ENCODE assay signal across 8 mouse cellular contexts in the genomic region with DNA sequence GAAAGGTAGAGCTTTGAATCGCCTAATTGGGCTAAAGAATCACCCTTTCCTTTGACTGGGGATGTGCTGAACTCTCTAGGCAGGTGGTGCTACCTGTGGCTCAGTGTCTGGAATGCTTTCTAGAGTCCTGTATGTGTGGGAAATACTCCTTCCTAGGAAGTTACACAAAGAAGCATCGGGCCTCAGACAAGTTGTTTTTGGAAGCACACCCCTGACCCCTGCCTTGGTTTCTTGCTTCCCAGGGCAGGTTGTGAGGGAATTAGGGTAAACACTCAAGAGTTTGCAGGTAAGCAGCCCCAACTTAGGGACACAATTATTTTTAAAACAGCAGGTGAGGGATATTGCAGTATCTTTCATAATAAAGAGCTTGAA. TPM values are rescaled to one million over a fixed set of nuclear protein-coding genes. Genes with fewer than 3 reads are reported as not detected.
DNase-seq lines count a peak whose midpoint lies in the region; ATAC-seq and TF ChIP-seq lines count a peak whose summit lies in the region.

No protein-coding gene starts in this region.

- no peak for TF ChIP-seq POLR2A in cortical plate, adult 2 months (IDR thresholded peaks at IDR 0.05; ENCODE audit: extremely low read depth, insufficient read depth, low read length)

- ATAC-seq in kidney, embryonic 16.5 days (ENCODE audit: low FRiP score, low TSS enrichment), result no peak
- no peak for ATAC-seq in hindbrain, embryonic 15.5 days (ENCODE audit: low FRiP score, low read depth)
- no peak for ATAC-seq in midbrain, embryonic 16.5 days
- ATAC-seq in erythroid progenitor cell, adult 5-6 weeks (replicated peaks; ENCODE audit: low FRiP score, poor library complexity, severe bottlenecking), result no peak

- peak overlapping the region; percentile 84 for H3K4me2 ChIP-seq in kidney, embryonic 16.5 days (replicated peaks; ENCODE audit: low read depth, low read length)
- H3K4me2 ChIP-seq in hindbrain, embryonic 15.5 days, result peak overlapping the region; percentile 89
- H3K4me2 ChIP-seq in midbrain, embryonic 16.5 days (ENCODE audit: low read length), result peak overlapping the region; percentile 79

- H3K36me3 ChIP-seq in kidney, embryonic 16.5 days (ENCODE audit: insufficient read depth, low read length), result peaks cover 39% of the 10 kb centered on the region
- H3K36me3 ChIP-seq in hindbrain, embryonic 15.5 days, result peaks cover 44% of the 10 kb centered on the region
- peaks cover 17% of the 10 kb centered on the region for H3K36me3 ChIP-seq in midbrain, embryonic 16.5 days (ENCODE audit: control insufficient read depth, insufficient read depth, low read length)

- TF ChIP-seq CTCF in cortical plate, adult 2 months (IDR thresholded peaks at IDR 0.05; ENCODE audit: extremely low read depth, insufficient read depth, low read length), result no peak

- peaks cover 17% of the 10 kb centered on the region for H3K4me1 ChIP-seq in kidney, embryonic 16.5 days (ENCODE audit: insufficient read depth, low read length)
- peaks cover 7% of the 10 kb centered on the region for H3K4me1 ChIP-seq in cortical plate, adult 2 months (ENCODE audit: control insufficient read depth, insufficient read depth, low read length)
- peaks cover 24% of the 10 kb centered on the region for H3K4me1 ChIP-seq in hindbrain, embryonic 15.5 days (replicated peaks)
- peaks cover 16% of the 10 kb centered on the region for H3K4me1 ChIP-seq in midbrain, embryonic 16.5 days (ENCODE audit: control insufficient read depth, insufficient read depth, low read length)

- H3K27ac ChIP-seq in kidney, embryonic 16.5 days (ENCODE audit: low read length), result peak overlapping the region; percentile 90
- H3K27ac ChIP-seq in cortical plate, adult 2 months (ENCODE audit: insufficient read depth, low read length), result no peak overlapping the region
- 0 out of 2 replicates have a peak overlapping the region, but pooled peaks have one; percentile 88 for H3K27ac ChIP-seq in hindbrain, embryonic 15.5 days (replicated peaks)
- H3K27ac ChIP-seq in midbrain, embryonic 16.5 days (ENCODE audit: low read length), result no peak overlapping the region

- H3K27me3 ChIP-seq in kidney, embryonic 16.5 days (ENCODE audit: insufficient read depth, low read length), result no peaks in the 10 kb centered on the region
- H3K27me3 ChIP-seq in hindbrain, embryonic 15.5 days, result no peaks in the 10 kb centered on the region
- H3K27me3 ChIP-seq in midbrain, embryonic 16.5 days (ENCODE audit: control insufficient read depth, insufficient read depth, low read depth, low read length), result no peaks in the 10 kb centered on the region

- peak overlapping the region; percentile 95 for H3K9ac ChIP-seq in kidney, embryonic 16.5 days (replicated peaks; ENCODE audit: low read length)
- peak overlapping the region; percentile 87 for H3K9ac ChIP-seq in hindbrain, embryonic 15.5 days
- H3K9ac ChIP-seq in midbrain, embryonic 16.5 days (ENCODE audit: low read depth, low read length), result peak overlapping the region; percentile 80

- WGBS in kidney, embryonic 16.5 days, result 8% methylated on average over 2 of the region's 2 CpGs
- 20% methylated on average over 2 of the region's 2 CpGs for WGBS in hindbrain, embryonic 15.5 days
- 25% methylated on average over 2 of the region's 2 CpGs for WGBS in midbrain, embryonic 16.5 days

- H3K9me3 ChIP-seq in kidney, embryonic 16.5 days (ENCODE audit: low read length), result no peaks in the 10 kb centered on the region
- no peaks in the 10 kb centered on the region for H3K9me3 ChIP-seq in hindbrain, embryonic 15.5 days
- H3K9me3 ChIP-seq in midbrain, embryonic 16.5 days (replicated peaks; ENCODE audit: control insufficient read depth, low read length, poor library complexity, severe bottlenecking), result no peaks in the 10 kb centered on the region

- peak overlapping the region; percentile 87 for H3K4me3 ChIP-seq in kidney, embryonic 16.5 days (ENCODE audit: low read length)
- peak overlapping the region; percentile 79 for H3K4me3 ChIP-seq in cortical plate, adult 2 months (ENCODE audit: insufficient read depth, low read length)
- H3K4me3 ChIP-seq in hindbrain, embryonic 15.5 days, result peak overlapping the region; percentile 85
- peak overlapping the region; percentile 67 for H3K4me3 ChIP-seq in midbrain, embryonic 16.5 days (ENCODE audit: low read depth, low read length)

- no peak for DNase-seq in kidney, adult 11 months
- no peak for DNase-seq in layer of hippocampus, postnatal 36 days
- DNase-seq in kidney, postnatal 14 days, result no peak

RNA-seq across cellular contexts. Expression of a gene that starts 1.2 kb away (rescaled TPM):
- 24.8 and 33.7 TPM in 2 replicates for polyA plus RNA-seq in kidney, embryonic 16.5 days (2015; fragmentation: Nextera tagmentation; extraction: Ambion mirVana)
- polyA plus RNA-seq in cortical plate, adult 2 months (2012; rRNA removed), result 45.7 and 48.8 TPM in 2 replicates
- polyA plus RNA-seq in hindbrain, embryonic 15.5 days (2015; fragmentation: Nextera tagmentation; extraction: Ambion mirVana), result 21.9 and 25.6 TPM in 2 replicates
- polyA plus RNA-seq in midbrain, embryonic 16.5 days (2015; fragmentation: Nextera tagmentation; extraction: Ambion mirVana), result 21.5 and 24.6 TPM in 2 replicates
- total RNA-seq in layer of hippocampus, postnatal 36 days (2021), result 10 to 100 TPM; 34.5 to 41.3 TPM
- total RNA-seq in erythroid progenitor cell, adult 5-6 weeks (2015; ENCODE audit: low replicate concordance), result 10.8 and 14.3 TPM in 2 replicates
- 5.3 and 16.5 TPM in 2 replicates for total RNA-seq in erythroid progenitor cell, adult 5-6 weeks (2017; ENCODE audit: low replicate concordance)

RNA-seq across cellular contexts. Expression of a gene that starts 7.2 kb away (rescaled TPM):
- 108 and 114 TPM in 2 replicates for polyA plus RNA-seq in kidney, embryonic 16.5 days (2015; fragmentation: Nextera tagmentation; extraction: Ambion mirVana)
- polyA plus RNA-seq in cortical plate, adult 2 months (2012; rRNA removed), result 32.4 and 34.5 TPM in 2 replicates
- 52.1 and 53.1 TPM in 2 replicates for polyA plus RNA-seq in hindbrain, embryonic 15.5 days (2015; fragmentation: Nextera tagmentation; extraction: Ambion mirVana)
- 43.0 and 46.8 TPM in 2 replicates for polyA plus RNA-seq in midbrain, embryonic 16.5 days (2015; fragmentation: Nextera tagmentation; extraction: Ambion mirVana)
- total RNA-seq in layer of hippocampus, postnatal 36 days (2021), result 10 to 100 TPM; 44.9 to 47.2 TPM
- total RNA-seq in erythroid progenitor cell, adult 5-6 weeks (2015; ENCODE audit: low replicate concordance), result 2.1 and 5.0 TPM in 2 replicates
- 2.2 and 7.4 TPM in 2 replicates for total RNA-seq in erythroid progenitor cell, adult 5-6 weeks (2017; ENCODE audit: low replicate concordance)

RNA-seq across cellular contexts. Expression of a gene that starts 9.8 kb away (rescaled TPM):
- polyA plus RNA-seq in kidney, embryonic 16.5 days (2015; fragmentation: Nextera tagmentation; extraction: Ambion mirVana), result 3.7 and 4.7 TPM in 2 replicates
- 40.4 and 47.3 TPM in 2 replicates for polyA plus RNA-seq in cortical plate, adult 2 months (2012; rRNA removed)
- 7.7 and 8.8 TPM in 2 replicates for polyA plus RNA-seq in hindbrain, embryonic 15.5 days (2015; fragmentation: Nextera tagmentation; extraction: Ambion mirVana)
- 7.8 and 8.5 TPM in 2 replicates for polyA plus RNA-seq in midbrain, embryonic 16.5 days (2015; fragmentation: Nextera tagmentation; extraction: Ambion mirVana)
- total RNA-seq in layer of hippocampus, postnatal 36 days (2021), result 10 to 100 TPM; 30.5 to 31.8 TPM
- total RNA-seq in erythroid progenitor cell, adult 5-6 weeks (2015; ENCODE audit: low replicate concordance), result 13.3 and 40.2 TPM in 2 replicates
- total RNA-seq in erythroid progenitor cell, adult 5-6 weeks (2017; ENCODE audit: low replicate concordance), result 3.2 and 13.5 TPM in 2 replicates

RNA-seq across cellular contexts. Expression of a gene that starts 11.9 kb away (rescaled TPM):
- polyA plus RNA-seq in kidney, embryonic 16.5 days (2015; fragmentation: Nextera tagmentation; extraction: Ambion mirVana), result 6.5 and 6.8 TPM in 2 replicates
- 0.27 and 0.49 TPM in 2 replicates for polyA plus RNA-seq in cortical plate, adult 2 months (2012; rRNA removed)
- polyA plus RNA-seq in hindbrain, embryonic 15.5 days (2015; fragmentation: Nextera tagmentation; extraction: Ambion mirVana), result 2.2 and 3.1 TPM in 2 replicates
- polyA plus RNA-seq in midbrain, embryonic 16.5 days (2015; fragmentation: Nextera tagmentation; extraction: Ambion mirVana), result 1.1 and 2.2 TPM in 2 replicates
- under 1 TPM in 1 of 2 experiments, not detected in 1; 0.40 TPM for total RNA-seq in layer of hippocampus, postnatal 36 days (2021)
- total RNA-seq in erythroid progenitor cell, adult 5-6 weeks (2015; ENCODE audit: low replicate concordance), result not detected in 2 replicates
- total RNA-seq in erythroid progenitor cell, adult 5-6 weeks (2017; ENCODE audit: low replicate concordance), result not detected in 2 replicates

RNA-seq across cellular contexts. Expression of a gene that starts 23.8 kb away (rescaled TPM):
- 103 and 105 TPM in 2 replicates for polyA plus RNA-seq in kidney, embryonic 16.5 days (2015; fragmentation: Nextera tagmentation; extraction: Ambion mirVana)
- polyA plus RNA-seq in cortical plate, adult 2 months (2012; rRNA removed), result 59.2 and 61.0 TPM in 2 replicates
- 90.2 and 96.2 TPM in 2 replicates for polyA plus RNA-seq in hindbrain, embryonic 15.5 days (2015; fragmentation: Nextera tagmentation; extraction: Ambion mirVana)
- polyA plus RNA-seq in midbrain, embryonic 16.5 days (2015; fragmentation: Nextera tagmentation; extraction: Ambion mirVana), result 87.6 and 100 TPM in 2 replicates
- total RNA-seq in layer of hippocampus, postnatal 36 days (2021), result 10 to 100 TPM; 46.0 to 47.2 TPM
- total RNA-seq in erythroid progenitor cell, adult 5-6 weeks (2015; ENCODE audit: low replicate concordance), result 10.9 and 46.5 TPM in 2 replicates
- 1.9 and 9.1 TPM in 2 replicates for total RNA-seq in erythroid progenitor cell, adult 5-6 weeks (2017; ENCODE audit: low replicate concordance)

Comparison
In these comparisons a context has a peak if more than half of its experiments do, and no peak if none do; other contexts are left out.
1. H3K27ac ChIP-seq: peak in kidney, embryonic 16.5 days (single experiment) and hindbrain, embryonic 15.5 days (single experiment); none in cortical plate, adult 2 months (single experiment) and midbrain, embryonic 16.5 days (single experiment).
2. Peak in every context shown above with its lines, with median percentiles within 50 percentile points of each other: H3K4me2 ChIP-seq, H3K4me3 ChIP-seq and H3K9ac ChIP-seq.